Mouse (Mus musculus): ENCODE results near the gene Aven. TPM values are rescaled to one million over a fixed set of nuclear protein-coding genes. Genes with fewer than 3 reads are reported as not detected.

The Aven gene
- polyA plus RNA-seq, 1 experiment from 2014 or later, result 4.7 TPM

- H3K27ac ChIP-seq (replicated peaks), result no peak overlapping the region
- H3K4me1 ChIP-seq, result 0 out of 2 replicates have a peak, but pooled peaks cover 6% of the 10 kb centered on the region
- no peak for DNase-seq (ENCODE audit: low spot score)
- H3K9me3 ChIP-seq (replicated peaks), result no peaks in the 10 kb centered on the region
- no peaks in the 10 kb centered on the region for H3K27me3 ChIP-seq (ENCODE audit: low read depth, poor library complexity, severe bottlenecking)
- WGBS, result 82% methylated on average over 10 of the region's 10 CpGs
- H3K4me3 ChIP-seq, result no peak overlapping the region
- no peaks in the 10 kb centered on the region for H3K36me3 ChIP-seq
Measured at GRCm38 (mm10) chr2:112532812-112533496, 40.2 kb downstream of the Aven start.

GRCm38 (mm10) chr2:112534677-112535222, 42.0 kb downstream of the Aven start:
- no peak overlapping the region for H3K4me3 ChIP-seq
- H3K9me3 ChIP-seq (replicated peaks), result no peaks in the 10 kb centered on the region
- no peak overlapping the region for H3K27ac ChIP-seq (replicated peaks)
- no peak for DNase-seq (ENCODE audit: low spot score)
- no peaks in the 10 kb centered on the region for H3K36me3 ChIP-seq
- H3K27me3 ChIP-seq (ENCODE audit: low read depth, poor library complexity, severe bottlenecking), result no peaks in the 10 kb centered on the region
- 0 out of 2 replicates have a peak, but pooled peaks cover 6% of the 10 kb centered on the region for H3K4me1 ChIP-seq
- 62% methylated on average over 14 of the region's 14 CpGs for WGBS

- Histone ChIP-seq H3K4me3 (no peak overlapping the region), H3K36me3 (no peaks in the 10 kb centered on the region), H3K27me3 (ENCODE audit: low read depth, poor library complexity, severe bottlenecking) (no peaks in the 10 kb centered on the region), H3K9me3 (replicated peaks) (no peaks in the 10 kb centered on the region), H3K4me1 (0 out of 2 replicates have a peak, but pooled peaks cover 6% of the 10 kb centered on the region), H3K27ac (replicated peaks) (no peak overlapping the region)
- WGBS, result 93% methylated on average over 1 of the region's 1 CpGs
- DNase-seq (ENCODE audit: low spot score), result no peak
Measured at GRCm38 (mm10) chr2:112538783-112539182, 46.0 kb downstream of the Aven start.

- no peak overlapping the region for H3K27ac ChIP-seq (replicated peaks)
- no peaks in the 10 kb centered on the region for H3K9me3 ChIP-seq (replicated peaks)
- DNase-seq (ENCODE audit: low spot score), result no peak
- no peaks in the 10 kb centered on the region for H3K36me3 ChIP-seq
- no peaks in the 10 kb centered on the region for H3K4me1 ChIP-seq
- no peak overlapping the region for H3K4me3 ChIP-seq
- WGBS, result 89% methylated on average over 5 of the region's 5 CpGs
- no peaks in the 10 kb centered on the region for H3K27me3 ChIP-seq (ENCODE audit: low read depth, poor library complexity, severe bottlenecking)
Measured at GRCm38 (mm10) chr2:112541695-112542285, 49.0 kb downstream of the Aven start.

- WGBS, result 90% methylated on average over 10 of the region's 10 CpGs
- no peaks in the 10 kb centered on the region for H3K9me3 ChIP-seq (replicated peaks)
- 0 out of 2 replicates have a peak, but pooled peaks cover 4% of the 10 kb centered on the region for H3K4me1 ChIP-seq
- no peaks in the 10 kb centered on the region for H3K36me3 ChIP-seq
- no peaks in the 10 kb centered on the region for H3K27me3 ChIP-seq (ENCODE audit: low read depth, poor library complexity, severe bottlenecking)
- no peak for DNase-seq (ENCODE audit: low spot score)
- H3K27ac ChIP-seq (replicated peaks), result no peak overlapping the region
- no peak overlapping the region for H3K4me3 ChIP-seq
Measured at GRCm38 (mm10) chr2:112556527-112556926, 63.8 kb downstream of the Aven start.

- no peaks in the 10 kb centered on the region for H3K36me3 ChIP-seq
- H3K4me3 ChIP-seq, result no peak overlapping the region
- no peaks in the 10 kb centered on the region for H3K27me3 ChIP-seq (ENCODE audit: low read depth, poor library complexity, severe bottlenecking)
- DNase-seq (ENCODE audit: low spot score), result no peak
- 0 out of 2 replicates have a peak, but pooled peaks cover 4% of the 10 kb centered on the region for H3K4me1 ChIP-seq
- no peak overlapping the region for H3K27ac ChIP-seq (replicated peaks)
- H3K9me3 ChIP-seq (replicated peaks), result no peaks in the 10 kb centered on the region
Measured at GRCm38 (mm10) chr2:112557453-112557852, 64.7 kb downstream of the Aven start.

- Histone ChIP-seq H3K4me1 (peaks cover 5% of the 10 kb centered on the region; the same call in 1 of the 2 replicates), H3K9me3 (replicated peaks) (no peaks in the 10 kb centered on the region), H3K4me3 (no peak overlapping the region), H3K36me3 (no peaks in the 10 kb centered on the region), H3K27ac (replicated peaks) (no peak overlapping the region), H3K27me3 (ENCODE audit: low read depth, poor library complexity, severe bottlenecking) (no peaks in the 10 kb centered on the region)
- 90% methylated on average over 7 of the region's 7 CpGs for WGBS
- DNase-seq (ENCODE audit: low spot score), result no peak
Measured at GRCm38 (mm10) chr2:112561549-112561948, 68.8 kb downstream of the Aven start.

GRCm38 (mm10) chr2:112565060-112565459, 72.3 kb downstream of the Aven start:
- H3K4me3 ChIP-seq, result no peak overlapping the region
- H3K9me3 ChIP-seq (replicated peaks), result no peaks in the 10 kb centered on the region
- 97% methylated on average over 1 of the region's 1 CpGs for WGBS
- no peaks in the 10 kb centered on the region for H3K36me3 ChIP-seq
- H3K27ac ChIP-seq (replicated peaks), result no peak overlapping the region
- DNase-seq (ENCODE audit: low spot score), result no peak
- H3K4me1 ChIP-seq, result peaks cover 7% of the 10 kb centered on the region; the same call in 1 of the 2 replicates
- H3K27me3 ChIP-seq (ENCODE audit: low read depth, poor library complexity, severe bottlenecking), result no peaks in the 10 kb centered on the region

GRCm38 (mm10) chr2:112566290-112567085, 73.7 kb downstream of the Aven start:
- H3K9me3 ChIP-seq (replicated peaks), result no peaks in the 10 kb centered on the region
- 72% methylated on average over 4 of the region's 4 CpGs for WGBS
- DNase-seq (ENCODE audit: low spot score), result no peak

GRCm38 (mm10) chr2:112567786-112568185, 75.0 kb downstream of the Aven start:
- Histone ChIP-seq H3K9me3 (replicated peaks) (no peaks in the 10 kb centered on the region), H3K4me1 (peaks cover 7% of the 10 kb centered on the region; the same call in 1 of the 2 replicates), H3K36me3 (no peaks in the 10 kb centered on the region), H3K27ac (replicated peaks) (no peak overlapping the region), H3K27me3 (ENCODE audit: low read depth, poor library complexity, severe bottlenecking) (no peaks in the 10 kb centered on the region), H3K4me3 (no peak overlapping the region)
- DNase-seq (ENCODE audit: low spot score), result no peak
- WGBS, result 96% methylated on average over 4 of the region's 4 CpGs

More at GRCm38 (mm10) chr2:112566290-112567085, 73.7 kb downstream of the Aven start:
- Histone ChIP-seq H3K27me3 (ENCODE audit: low read depth, poor library complexity, severe bottlenecking) (no peaks in the 10 kb centered on the region), H3K4me3 (no peak overlapping the region), H3K27ac (replicated peaks) (no peak overlapping the region), H3K4me1 (peaks cover 7% of the 10 kb centered on the region; the same call in 1 of the 2 replicates), H3K36me3 (no peaks in the 10 kb centered on the region)

- Histone ChIP-seq H3K4me3 (no peak overlapping the region), H3K4me1 (peaks cover 5% of the 10 kb centered on the region), H3K36me3 (no peaks in the 10 kb centered on the region), H3K27ac (replicated peaks) (no peak overlapping the region), H3K9me3 (replicated peaks) (no peaks in the 10 kb centered on the region), H3K27me3 (ENCODE audit: low read depth, poor library complexity, severe bottlenecking) (no peaks in the 10 kb centered on the region)
- 88% methylated on average over 7 of the region's 7 CpGs for WGBS
- no peak for DNase-seq (ENCODE audit: low spot score)
Measured at GRCm38 (mm10) chr2:112590985-112591384, 98.2 kb downstream of the Aven start.

- Histone ChIP-seq H3K4me3 (no peak overlapping the region), H3K27ac (replicated peaks) (0 out of 2 replicates have a peak overlapping the region, but pooled peaks have one; percentile 59), H3K27me3 (ENCODE audit: low read depth, poor library complexity, severe bottlenecking) (no peaks in the 10 kb centered on the region), H3K9me3 (replicated peaks) (no peaks in the 10 kb centered on the region), H3K36me3 (no peaks in the 10 kb centered on the region), H3K4me1 (peaks cover 5% of the 10 kb centered on the region)
- 48% methylated on average over 6 of the region's 6 CpGs for WGBS
- DNase-seq (ENCODE audit: low spot score), result no peak
Measured at GRCm38 (mm10) chr2:112591451-112591871, 98.7 kb downstream of the Aven start.
